Mouse (Mus musculus): ENCODE results near the gene Cadps2. TPM values are rescaled to one million over a fixed set of nuclear protein-coding genes. Genes with fewer than 3 reads are reported as not detected.
A peak's percentile ranks its signal among the peaks of the same experiment; 100 is the strongest.

The Cadps2 gene
- 1 to 10 TPM; 1.1 to 1.4 TPM for total RNA-seq (2021)
- long read RNA-seq, experiment 1, partial matches to known transcripts, result 1 of 2 reads
- long read RNA-seq, experiment 1, other reads (novel, unspliced or antisense), result 1 of 2 reads
- long read RNA-seq, experiment 2, result 0 reads

GRCm38 (mm10) chr6:23839009-23839811 lies at the start of gene Cadps2:
TSS of gene Cadps2 (minus strand) at chr6:23839421.
- peak; percentile 36 to 45 for DNase-seq (ENCODE audit: low spot score in 2 of 2)

GRCm38 (mm10) chr6:23886418-23886817 lies 47.2 kb upstream of the Cadps2 start:
- peak in 1 of 2 experiments; percentile 10 for DNase-seq (ENCODE audit: low spot score in 2 of 2)

GRCm38 (mm10) chr6:23876765-23877408 lies 37.7 kb upstream of the Cadps2 start:
- no peak for DNase-seq (ENCODE audit: low spot score in 2 of 2)

- no peak for DNase-seq (ENCODE audit: low spot score in 2 of 2)
Observed at GRCm38 (mm10) chr6:23876363-23876762, 37.1 kb upstream of the Cadps2 start.

DNA sequence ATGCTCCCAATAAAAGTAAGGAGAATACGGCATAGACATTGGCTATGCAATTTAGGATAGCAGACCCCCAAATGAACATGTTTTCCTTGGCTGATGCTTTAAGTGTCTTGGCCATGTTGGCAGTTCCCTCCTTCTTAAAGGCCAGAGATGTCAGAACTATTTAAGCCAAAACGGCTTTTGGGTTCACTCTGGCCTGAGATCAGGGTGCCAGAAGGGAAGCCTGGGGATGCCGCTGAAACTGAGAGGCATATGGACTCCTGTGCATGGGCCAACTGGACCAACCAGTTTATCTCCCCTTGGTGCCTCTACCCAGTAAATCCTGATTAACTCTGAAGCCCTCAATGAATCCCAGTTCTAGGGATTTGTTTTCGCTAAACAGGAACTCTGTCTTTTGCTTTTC lies 34.6 kb upstream of the Cadps2 start:
- DNase-seq (ENCODE audit: low spot score in 2 of 2), result no peak

- DNase-seq (ENCODE audit: low spot score in 2 of 2), result no peak
Observed at GRCm38 (mm10) chr6:23873231-23873630, 34.0 kb upstream of the Cadps2 start.

- DNase-seq (ENCODE audit: low spot score in 2 of 2), result no peak
Observed at GRCm38 (mm10) chr6:23869971-23870370, 30.8 kb upstream of the Cadps2 start.

GRCm38 (mm10) chr6:23866298-23866697 lies 27.1 kb upstream of the Cadps2 start:
- no peak for DNase-seq (ENCODE audit: low spot score in 2 of 2)

GRCm38 (mm10) chr6:23853464-23853863 lies 14.2 kb upstream of the Cadps2 start:
- no peak for DNase-seq (ENCODE audit: low spot score in 2 of 2)

GRCm38 (mm10) chr6:23840001-23840400 lies 780 bp upstream of the Cadps2 start:
- no peak for DNase-seq (ENCODE audit: low spot score in 2 of 2)

- DNase-seq (ENCODE audit: low spot score in 2 of 2), result peak in 1 of 2 experiments; percentile 14
Observed at GRCm38 (mm10) chr6:23838401-23839008, 716 bp downstream of the Cadps2 start.

GRCm38 (mm10) chr6:23837631-23838030 lies 1.6 kb downstream of the Cadps2 start:
- no peak for DNase-seq (ENCODE audit: low spot score in 2 of 2)

GRCm38 (mm10) chr6:23837127-23837526 lies 2.1 kb downstream of the Cadps2 start:
- no peak for DNase-seq (ENCODE audit: low spot score in 2 of 2)

DNA sequence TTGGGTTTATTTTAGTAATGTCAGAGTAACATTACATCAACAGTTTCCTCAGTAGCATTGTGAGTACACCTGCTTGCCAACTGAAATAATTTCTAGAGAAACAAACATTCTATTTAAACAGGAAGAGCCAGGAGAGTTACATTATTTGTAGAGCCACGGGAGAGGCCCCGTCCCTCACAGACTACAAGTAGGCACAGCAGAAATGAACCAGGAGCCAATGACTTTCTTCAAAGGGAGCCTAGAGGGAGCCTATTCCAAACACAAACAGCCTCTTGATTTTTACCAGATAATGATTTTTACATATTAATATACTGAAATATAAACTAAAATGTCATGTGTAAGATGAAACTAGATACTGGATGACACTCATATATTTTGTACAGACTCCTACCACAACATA lies 2.5 kb downstream of the Cadps2 start:
- no peak for DNase-seq (ENCODE audit: low spot score in 2 of 2)

DNA sequence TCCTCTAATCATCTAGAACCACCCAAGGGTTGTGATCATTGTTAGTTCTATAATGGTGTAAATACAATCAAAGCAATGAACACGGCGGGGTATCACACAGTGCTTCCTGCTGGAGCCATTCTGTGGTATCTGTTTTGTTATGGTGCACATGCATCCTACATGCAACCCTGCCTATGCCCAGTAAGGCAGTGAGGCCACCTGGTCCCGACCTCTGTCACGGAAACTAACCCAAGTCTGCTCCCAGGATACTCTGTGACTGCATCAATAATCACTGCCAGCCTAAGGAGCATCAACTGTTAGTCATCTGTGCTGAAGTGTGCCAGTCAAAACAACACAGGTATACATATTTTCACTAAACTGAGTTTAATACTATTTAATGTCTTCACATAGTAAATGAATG lies 3.7 kb downstream of the Cadps2 start:
- no peak for DNase-seq (ENCODE audit: low spot score in 2 of 2)

DNA sequence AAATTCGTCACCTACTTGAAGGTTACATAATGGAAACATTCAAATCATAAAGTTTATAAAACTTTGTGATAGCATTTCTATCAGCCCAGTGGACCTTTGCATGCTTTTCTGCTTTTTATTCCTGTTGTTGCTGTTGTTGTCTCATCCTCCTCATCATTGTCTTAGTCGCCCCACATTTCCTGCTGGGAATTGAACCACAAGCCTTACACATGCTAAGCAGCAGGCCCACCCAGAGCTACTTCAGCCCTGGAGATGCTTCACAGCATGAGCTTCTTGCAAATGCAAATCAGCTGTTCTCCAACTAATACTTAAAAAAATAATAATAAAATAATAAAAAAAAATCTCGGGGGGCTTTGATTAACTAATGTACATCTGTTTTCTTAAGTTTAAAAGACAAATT lies 8.5 kb downstream of the Cadps2 start:
- DNase-seq (ENCODE audit: low spot score in 2 of 2), result no peak

DNA sequence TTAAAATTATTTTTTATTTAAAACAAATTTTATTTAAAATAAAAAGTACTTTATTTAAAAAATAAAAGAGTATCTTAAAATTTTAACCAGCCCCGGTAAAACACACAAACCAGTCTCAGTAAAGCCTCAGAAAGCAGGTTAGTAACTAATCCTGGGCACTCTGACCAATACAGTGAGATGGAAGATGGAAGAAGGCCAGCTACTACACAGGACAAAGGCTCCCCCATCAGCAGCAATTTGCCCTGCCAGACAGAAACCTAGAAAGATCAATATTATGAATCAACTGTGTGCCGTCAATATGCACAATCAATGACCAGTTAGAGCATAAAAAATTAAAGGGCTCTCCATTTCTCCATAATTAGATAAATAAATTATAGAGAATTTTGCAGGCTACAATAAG lies 9.9 kb downstream of the Cadps2 start:
- DNase-seq (ENCODE audit: low spot score in 2 of 2), result no peak

DNA sequence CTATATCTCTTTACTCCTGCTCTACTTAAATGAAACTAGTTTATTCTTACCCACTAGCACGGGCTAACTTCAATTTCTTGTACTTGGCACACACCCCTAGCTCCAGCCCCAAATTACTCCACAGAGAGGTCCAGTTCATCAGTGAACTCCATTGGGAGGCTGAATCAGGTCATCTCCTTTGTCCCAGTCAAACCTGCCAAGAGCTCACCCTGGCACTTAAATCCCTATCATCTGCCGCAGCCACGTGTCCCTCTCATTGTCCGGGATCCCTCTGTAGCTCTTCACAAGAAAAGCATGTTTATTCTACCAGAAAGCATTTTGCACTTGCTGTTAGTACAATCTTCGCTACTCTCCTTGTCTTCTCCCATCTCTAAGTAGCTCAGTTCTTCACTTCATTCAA lies 17.4 kb downstream of the Cadps2 start:
- DNase-seq (ENCODE audit: low spot score in 2 of 2), result no peak

GRCm38 (mm10) chr6:23810087-23810486 lies 29.1 kb downstream of the Cadps2 start:
- DNase-seq (ENCODE audit: low spot score in 2 of 2), result no peak

DNA sequence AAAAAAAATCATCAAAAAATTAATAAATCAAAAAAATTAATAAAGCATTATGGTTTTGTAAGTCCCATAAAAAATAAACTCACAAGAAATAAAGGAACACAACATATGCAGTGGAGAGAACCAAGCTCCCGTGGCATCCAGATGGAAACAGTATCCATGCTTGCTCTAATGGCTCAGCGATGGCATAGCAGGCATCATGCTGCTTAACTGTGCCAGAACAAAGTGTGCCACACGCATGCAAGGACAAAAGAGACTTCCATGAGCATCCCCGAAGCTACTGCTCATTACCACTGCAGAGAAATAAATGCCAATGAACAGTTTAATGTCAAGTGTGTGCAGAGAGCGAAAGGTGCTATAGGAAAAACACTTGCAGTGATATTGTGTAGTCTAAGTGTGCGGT lies 29.9 kb downstream of the Cadps2 start:
- no peak for DNase-seq (ENCODE audit: low spot score in 2 of 2)

- DNase-seq (ENCODE audit: low spot score in 2 of 2), result no peak
Observed at GRCm38 (mm10) chr6:23805333-23805732, 33.9 kb downstream of the Cadps2 start.

DNA sequence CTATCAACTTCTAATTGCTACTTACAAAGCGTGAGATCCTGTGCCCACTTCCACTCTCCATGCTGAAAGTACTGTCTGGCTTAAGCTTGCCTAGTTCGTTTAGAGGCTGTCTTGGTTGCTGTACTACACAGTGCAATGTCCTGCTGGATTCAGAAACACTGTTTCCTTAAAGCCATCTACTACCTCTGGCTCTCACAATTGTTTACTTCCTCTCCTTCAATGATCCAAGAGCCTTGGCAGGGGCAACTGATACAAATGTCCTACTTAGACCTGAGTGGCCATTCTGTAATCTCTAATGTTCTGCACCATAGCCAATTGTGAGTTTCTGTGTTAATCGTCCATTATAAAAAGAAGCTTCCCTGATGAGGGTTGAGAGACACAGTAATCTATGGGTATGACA lies 47.4 kb downstream of the Cadps2 start:
- no peak for DNase-seq (ENCODE audit: low spot score in 2 of 2)
